Mouse (Mus musculus) neural tube, embryonic 14.5 days (tissue): ENCODE measurements around the gene Grm1. TPM values are rescaled to one million over a fixed set of nuclear protein-coding genes. Genes with fewer than 3 reads are reported as not detected.

ENCODE experiments used
- ATAC-seq: fragments of 200-750 bp; cut with Nextera tagmentation; 2 replicates; pipeline ENCODE4 v1.8.0; 2017; ENCODE audit warnings: low read depth, mild to moderate bottlenecking, moderate TSS enrichment, moderate library complexity
- H3K27ac ChIP-seq: fragments of 300-500 bp; sonication (generic); 2 replicates; pipeline ENCODE4 v1.5.1; 2014; ENCODE audit warnings: low read depth, mild to moderate bottlenecking, control low read depth, low read length, moderate library complexity, mixed read lengths
- H3K27me3 ChIP-seq: fragments of 300-500 bp; sonication (generic); 2 replicates; pipeline ENCODE4 v1.6.1; 2014; ENCODE audit warnings: low read length; ENCODE audit not compliant: control insufficient read depth, insufficient read depth
- H3K36me3 ChIP-seq: fragments of 300-500 bp; sonication (generic); 2 replicates; pipeline ENCODE4 v1.6.1; 2014; ENCODE audit warnings: low read length, mixed read lengths; ENCODE audit not compliant: control insufficient read depth, insufficient read depth
- H3K4me1 ChIP-seq: fragments of 300-500 bp; sonication (generic); 2 replicates; pipeline ENCODE4 v1.6.1; 2014; ENCODE audit warnings: low read length; ENCODE audit not compliant: control insufficient read depth, insufficient read depth
- H3K4me2 ChIP-seq: fragments of 300-500 bp; sonication (generic); 2 replicates; pipeline ENCODE4 v1.6.1; 2014; ENCODE audit warnings: mild to moderate bottlenecking, low read depth, low read length, control low read depth
- H3K4me3 ChIP-seq: fragments of 300-500 bp; sonication (generic); 2 replicates; pipeline ENCODE4 v1.5.1; 2014; ENCODE audit warnings: low read depth, low read length, control low read depth, mixed read lengths
- H3K9ac ChIP-seq: fragments of 300-500 bp; sonication (generic); replicated peaks from 2 replicates; pipeline ENCODE4 v1.6.1; 2014; ENCODE audit warnings: low read depth, mild to moderate bottlenecking, control low read depth, low read length, mixed read lengths
- H3K9me3 ChIP-seq: fragments of 300-500 bp; sonication (generic); 2 replicates; pipeline ENCODE4 v1.6.1; 2016; ENCODE audit warnings: low read length; ENCODE audit not compliant: control insufficient read depth
- WGBS: fragments of 180-500 bp; shearing (Covaris S2); extraction: QIAGEN DNeasy Blood & Tissue Kit; methylation state at CpG from one replicate; pipeline ENCODE4 v1.1.7; 2014; 5-methylcytosine and 5-hydroxymethylcytosine counted together
- polyA plus RNA-seq: library from polyadenylated mRNA; unstranded; fragments of >200 nt; fragmentation: Nextera tagmentation; extraction: Ambion mirVana; gene quantifications from 2 replicates; pipeline ENCODE4 v1.2.1, GENCODE M21; 2014

Grm1 gene
- polyA plus RNA-seq, result 2.5 and 4.5 TPM in 2 replicates

DNA sequence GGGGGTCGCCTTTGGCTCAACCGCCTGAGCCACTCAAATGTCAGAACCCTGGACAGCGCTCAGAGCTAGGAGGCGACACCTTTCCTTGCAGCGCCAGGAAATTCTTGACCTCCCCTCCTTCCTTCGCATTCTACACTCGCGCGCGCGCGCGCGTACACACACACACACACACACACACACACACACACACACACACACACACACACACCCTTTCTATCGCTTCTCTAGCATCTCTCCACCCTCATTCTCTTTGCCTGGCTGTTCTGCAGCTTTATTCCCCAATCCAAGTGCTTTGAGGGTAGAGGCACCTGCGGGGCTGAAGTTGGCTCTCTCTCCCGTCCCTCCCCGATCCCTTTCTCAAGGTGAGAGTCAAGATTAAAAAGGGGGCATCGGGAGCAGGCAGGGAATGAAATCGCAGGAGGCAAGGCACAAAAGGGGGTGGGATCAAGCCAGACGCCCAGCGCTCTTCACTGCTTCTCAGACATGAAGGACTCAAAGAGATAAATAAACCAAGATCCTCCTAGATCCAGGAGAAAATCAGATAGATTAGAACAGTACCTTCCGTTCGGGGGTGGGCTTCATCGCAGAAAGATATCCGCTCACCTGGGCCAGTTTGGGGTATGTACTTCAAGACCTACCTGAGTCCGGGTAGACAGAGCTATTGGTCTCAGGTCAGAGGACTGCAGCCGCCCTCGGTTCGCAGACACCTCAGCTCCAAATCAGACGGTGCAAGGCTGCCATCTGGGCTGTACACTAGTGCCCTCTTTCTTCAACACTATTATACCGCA lies at the start of gene Grm1:
Gene Grm1 (minus strand): TSS at position 746 of the 788 bp plus-strand sequence.
- WGBS, result 2% methylated on average over 32 of the region's 32 CpGs
- H3K9me3 ChIP-seq, result no peaks in the 10 kb centered on the region
- no peak within 1 kb of the TSS for H3K27ac ChIP-seq
- peak; percentile 90 for ATAC-seq
- peak within 1 kb of the TSS; percentile 42; the same call in 1 of the 2 replicates for H3K9ac ChIP-seq
- no peaks in the 10 kb centered on the region for H3K36me3 ChIP-seq
- H3K4me1 ChIP-seq, result no peaks in the 10 kb centered on the region
- peak within 1 kb of the TSS; percentile 43 for H3K4me3 ChIP-seq
- H3K27me3 ChIP-seq, result peaks cover 10% of the 10 kb centered on the region
- peak within 1 kb of the TSS; percentile 67 for H3K4me2 ChIP-seq

DNA sequence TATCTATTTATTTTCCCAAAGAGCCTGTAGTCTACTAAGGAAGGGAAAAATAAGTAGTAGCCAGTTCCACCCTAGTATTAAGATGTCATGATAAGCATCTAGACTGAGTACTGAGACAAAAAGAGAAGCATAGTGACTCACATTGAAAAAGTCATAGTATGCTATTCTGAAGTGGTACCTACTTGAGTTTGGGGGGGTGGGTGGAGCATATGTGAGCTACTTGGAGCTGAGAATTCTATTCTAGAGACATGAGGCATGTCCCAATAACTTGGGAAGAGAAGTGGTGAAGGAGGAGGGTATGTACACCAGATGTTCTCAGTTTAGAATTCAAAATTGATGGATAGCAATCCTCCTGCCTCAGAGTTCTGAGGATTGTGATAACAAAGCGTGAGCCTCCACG lies 39.6 kb upstream of the Grm1 start:
- Histone ChIP-seq H3K4me3 (no peak overlapping the region), H3K27me3 (no peaks in the 10 kb centered on the region), H3K36me3 (no peaks in the 10 kb centered on the region), H3K4me1 (no peaks in the 10 kb centered on the region), H3K4me2 (no peak overlapping the region), H3K9me3 (no peaks in the 10 kb centered on the region), H3K27ac (no peak overlapping the region), H3K9ac (no peak overlapping the region)
- WGBS, result 95% methylated on average over 2 of the region's 2 CpGs
- ATAC-seq, result no peak

DNA sequence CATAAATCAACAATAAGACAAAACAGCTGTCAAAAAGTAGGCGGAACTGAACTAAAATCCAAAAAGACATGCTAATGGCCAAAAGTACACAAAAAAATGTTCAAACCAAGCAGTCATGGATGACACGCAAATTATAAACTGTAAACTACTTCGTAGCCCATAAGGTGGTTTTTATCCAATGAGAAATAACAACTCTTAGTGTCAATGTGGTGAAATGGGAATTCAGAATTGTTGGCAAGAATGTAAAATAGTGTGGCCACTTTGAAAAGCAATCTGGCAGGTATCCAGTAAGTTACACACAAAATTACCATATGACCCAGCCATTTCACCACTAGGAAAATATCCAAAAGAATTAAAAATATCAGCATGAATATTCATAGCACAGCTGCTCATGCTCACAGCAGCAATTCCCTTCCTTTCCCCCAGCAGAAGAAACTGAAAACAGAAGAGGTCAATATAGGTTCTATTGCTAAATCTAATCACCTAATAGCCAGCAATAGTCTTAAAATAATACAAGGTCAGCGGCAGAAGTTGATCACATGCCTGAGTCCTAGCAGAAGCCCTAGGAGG lies 16.4 kb upstream of the Grm1 start:
- Histone ChIP-seq H3K4me3 (no peak overlapping the region), H3K36me3 (no peaks in the 10 kb centered on the region), H3K9ac (no peak overlapping the region), H3K9me3 (no peaks in the 10 kb centered on the region), H3K27me3 (no peaks in the 10 kb centered on the region), H3K4me2 (no peak overlapping the region), H3K4me1 (no peaks in the 10 kb centered on the region), H3K27ac (no peak overlapping the region)
- WGBS, result 85% methylated on average over 4 of the region's 4 CpGs
- no peak for ATAC-seq

DNA sequence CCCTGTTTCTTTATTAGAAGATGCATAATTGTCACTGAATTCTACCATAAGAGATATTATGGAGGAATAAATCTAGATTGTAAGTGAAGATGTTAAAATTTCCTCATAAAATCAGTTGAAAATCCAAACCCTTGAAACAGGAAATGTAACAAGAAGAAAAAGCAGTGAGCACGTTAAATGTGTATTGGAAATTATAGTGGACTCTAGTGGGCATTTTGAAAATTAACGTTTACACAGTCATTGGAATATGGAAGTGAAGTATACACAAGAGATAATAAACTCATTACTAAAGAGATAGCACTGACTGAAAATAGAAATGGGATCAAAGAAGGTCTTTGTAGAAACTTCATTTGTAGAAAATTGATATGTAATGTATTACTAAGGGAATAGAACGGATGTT lies 4.2 kb upstream of the Grm1 start:
- Histone ChIP-seq H3K9ac (no peak overlapping the region), H3K27me3 (peaks cover 4% of the 10 kb centered on the region), H3K4me1 (no peaks in the 10 kb centered on the region), H3K4me2 (no peak overlapping the region), H3K4me3 (no peak overlapping the region), H3K27ac (no peak overlapping the region), H3K36me3 (no peaks in the 10 kb centered on the region), H3K9me3 (no peaks in the 10 kb centered on the region)
- ATAC-seq, result no peak
- 72% methylated on average over 3 of the region's 3 CpGs for WGBS

DNA sequence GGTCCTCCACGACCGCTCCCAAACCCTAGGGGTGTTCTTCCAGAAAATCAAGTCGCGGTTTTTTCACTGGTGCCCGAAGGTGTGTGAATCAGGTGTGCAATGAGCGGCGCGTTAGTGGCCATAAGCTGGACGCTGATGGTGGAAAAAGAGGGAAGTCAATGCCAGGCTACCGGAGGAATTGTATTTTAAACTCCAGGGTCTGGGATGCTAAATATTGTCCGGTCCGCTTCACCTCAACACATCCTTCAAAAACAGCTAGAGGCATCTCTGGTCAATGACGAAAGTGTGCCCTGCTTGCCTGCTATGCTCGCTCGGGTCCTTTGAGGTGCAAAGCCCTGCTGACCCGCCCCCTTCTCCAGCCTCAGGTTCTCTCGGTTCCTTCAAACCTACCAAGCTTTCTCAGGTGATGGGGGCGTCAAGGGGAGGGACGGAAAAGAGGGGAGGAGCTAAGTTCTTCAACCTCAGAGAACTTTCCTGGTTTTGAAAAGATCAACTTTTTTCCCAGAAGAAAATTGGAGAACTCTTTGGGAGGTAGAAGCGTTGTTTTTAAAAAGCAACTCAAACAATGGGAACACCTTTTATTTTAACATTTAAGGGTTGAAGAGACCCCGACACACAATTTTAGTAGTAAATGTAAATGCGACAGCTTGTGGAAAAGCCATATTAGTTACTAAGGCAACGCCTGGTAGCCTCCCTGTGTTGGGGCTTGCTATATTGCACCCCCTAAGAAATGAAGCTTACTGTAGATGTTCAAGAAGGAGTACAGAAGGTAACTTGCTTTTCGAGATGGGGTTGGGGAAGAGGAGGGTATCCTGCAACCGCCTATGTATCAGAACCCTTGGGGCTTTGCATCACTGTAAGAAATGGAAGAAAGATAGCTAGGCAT lies 1.2 kb downstream of the Grm1 start:
- peak overlapping the region; percentile 67 for H3K4me2 ChIP-seq
- peak overlapping the region; percentile 28 for H3K9ac ChIP-seq
- H3K9me3 ChIP-seq, result no peaks in the 10 kb centered on the region
- H3K36me3 ChIP-seq, result no peaks in the 10 kb centered on the region
- peaks cover 10% of the 10 kb centered on the region for H3K27me3 ChIP-seq
- WGBS, result 8% methylated on average over 25 of the region's 25 CpGs
- no peak overlapping the region for H3K27ac ChIP-seq
- peak; percentile 52; the same call in 1 of the 2 replicates for ATAC-seq
- no peaks in the 10 kb centered on the region for H3K4me1 ChIP-seq
- H3K4me3 ChIP-seq, result peak overlapping the region; percentile 43

DNA sequence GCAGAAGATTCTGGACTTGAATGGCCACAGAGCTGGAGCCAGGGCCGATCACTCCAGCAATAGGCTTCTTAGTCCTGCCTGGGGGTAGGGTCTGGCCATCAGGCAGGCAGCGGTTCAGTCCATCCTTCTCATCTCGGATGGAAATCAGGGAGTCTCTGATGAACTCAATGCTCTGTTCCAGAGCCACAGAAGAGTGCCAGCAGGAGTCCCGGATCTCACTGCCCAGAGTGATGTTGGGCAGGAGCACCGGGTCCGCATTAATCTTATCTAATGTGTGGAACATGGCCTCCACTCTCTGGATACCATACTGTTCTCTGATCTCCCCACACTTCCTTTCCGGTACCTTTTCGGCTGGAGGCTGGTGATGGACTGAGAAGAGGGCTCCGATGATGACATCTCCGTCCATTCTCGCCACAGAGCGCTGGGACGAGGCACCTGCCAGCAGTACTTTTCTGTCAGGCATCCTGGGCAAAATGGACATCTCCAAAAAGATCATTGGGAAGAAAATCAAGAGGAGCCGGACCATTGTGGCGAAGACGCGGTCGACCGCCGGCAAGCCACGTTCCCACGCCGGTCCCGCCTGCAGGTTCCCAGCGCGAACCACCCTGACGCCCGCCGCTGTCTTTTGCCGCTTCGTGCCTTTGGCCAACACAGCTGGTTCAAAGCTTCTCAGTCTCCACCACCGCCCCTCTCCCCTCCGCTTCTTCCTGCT lies 2.0 kb downstream of the Grm1 start:
- H3K36me3 ChIP-seq, result no peaks in the 10 kb centered on the region
- H3K27ac ChIP-seq, result no peak overlapping the region
- H3K4me3 ChIP-seq, result peak overlapping the region; percentile 43
- ATAC-seq, result peak; percentile 22; the same call in 1 of the 2 replicates
- H3K4me2 ChIP-seq, result peak overlapping the region; percentile 67
- H3K9me3 ChIP-seq, result no peaks in the 10 kb centered on the region
- peak overlapping the region; percentile 28 for H3K9ac ChIP-seq
- H3K27me3 ChIP-seq, result peaks cover 10% of the 10 kb centered on the region
- 6% methylated on average over 33 of the region's 33 CpGs for WGBS
- H3K4me1 ChIP-seq, result no peaks in the 10 kb centered on the region

DNA sequence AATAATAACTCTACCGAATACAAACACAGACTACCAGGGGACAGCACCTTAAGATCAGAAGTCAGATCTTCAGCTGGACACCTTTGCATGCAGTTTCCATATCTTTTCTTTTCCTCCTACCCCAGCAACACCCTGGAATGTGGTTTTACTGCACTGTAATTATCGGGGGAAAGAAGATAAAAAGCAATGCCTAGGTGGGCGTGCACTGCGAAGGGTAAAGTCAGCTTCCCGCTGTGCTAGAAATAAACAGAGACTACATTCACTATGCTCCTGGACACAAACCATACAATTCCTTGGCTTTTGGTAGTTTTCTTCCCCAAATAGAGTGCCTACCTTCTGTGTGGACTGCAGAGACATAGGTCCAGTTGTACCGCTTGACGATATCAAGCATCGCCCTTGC lies 2.6 kb downstream of the Grm1 start:
- no peaks in the 10 kb centered on the region for H3K4me1 ChIP-seq
- H3K9ac ChIP-seq, result no peak overlapping the region
- H3K9me3 ChIP-seq, result no peaks in the 10 kb centered on the region
- no peak for ATAC-seq
- H3K4me3 ChIP-seq, result no peak overlapping the region
- H3K27me3 ChIP-seq, result peaks cover 10% of the 10 kb centered on the region
- no peaks in the 10 kb centered on the region for H3K36me3 ChIP-seq
- no peak overlapping the region for H3K27ac ChIP-seq
- WGBS, result 48% methylated on average over 8 of the region's 8 CpGs
- no peak overlapping the region for H3K4me2 ChIP-seq

DNA sequence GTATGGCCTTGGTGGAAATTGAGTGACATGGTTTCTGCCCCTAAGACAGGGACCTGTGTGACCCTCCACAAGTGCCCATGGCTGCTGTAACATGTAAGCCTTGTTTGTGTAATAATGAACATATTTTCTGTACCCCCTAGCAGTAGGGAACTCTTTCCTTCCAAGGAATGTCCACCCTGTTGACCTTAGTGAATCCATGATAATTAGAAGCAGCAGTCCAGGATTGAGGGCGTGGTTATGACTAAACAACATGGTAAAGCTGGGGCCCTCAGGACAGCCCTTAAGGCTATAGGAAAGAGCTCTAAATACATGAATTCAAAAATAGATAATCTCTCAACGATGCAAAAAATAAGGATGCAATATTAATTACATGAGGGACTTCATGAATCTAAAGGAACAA lies 17.0 kb downstream of the Grm1 start:
- H3K4me1 ChIP-seq, result no peaks in the 10 kb centered on the region
- H3K9ac ChIP-seq, result no peak overlapping the region
- no peaks in the 10 kb centered on the region for H3K27me3 ChIP-seq
- no peak overlapping the region for H3K4me3 ChIP-seq
- H3K36me3 ChIP-seq, result no peaks in the 10 kb centered on the region
- no peak overlapping the region for H3K27ac ChIP-seq
- 91% methylated on average over 2 of the region's 2 CpGs for WGBS
- no peaks in the 10 kb centered on the region for H3K9me3 ChIP-seq
- ATAC-seq, result no peak
- H3K4me2 ChIP-seq, result no peak overlapping the region
